Mouse (Mus musculus) forebrain, embryonic 13.5 days (tissue): ENCODE measurements around the gene Col4a6. TPM values are rescaled to one million over a fixed set of nuclear protein-coding genes. Genes with fewer than 3 reads are reported as not detected.

Source experiments
- ATAC-seq: fragments of 200-750 bp; cut with Nextera tagmentation; 2 replicates; pipeline ENCODE4 v1.8.0; 2017
- H3K27ac ChIP-seq: fragments of 300-500 bp; sonication (generic); 2 replicates; pipeline ENCODE4 v1.5.1; 2015; ENCODE audit warnings: inconsistent platforms, mild to moderate bottlenecking, moderate library complexity
- H3K27me3 ChIP-seq: fragments of 300-500 bp; sonication (generic); 2 replicates; pipeline ENCODE4 v1.6.1; 2015; ENCODE audit warnings: mild to moderate bottlenecking, inconsistent platforms
- H3K36me3 ChIP-seq: fragments of 300-500 bp; sonication (generic); 2 replicates; pipeline ENCODE4 v1.6.1; 2015; ENCODE audit warnings: mild to moderate bottlenecking, inconsistent platforms; ENCODE audit not compliant: poor library complexity, severe bottlenecking
- H3K4me1 ChIP-seq: fragments of 300-500 bp; sonication (generic); 2 replicates; pipeline ENCODE4 v1.6.1; 2015; ENCODE audit warnings: inconsistent platforms
- H3K4me2 ChIP-seq: fragments of 300-500 bp; sonication (generic); 2 replicates; pipeline ENCODE4 v1.6.1; 2015; ENCODE audit warnings: inconsistent platforms, mild to moderate bottlenecking, moderate library complexity
- H3K4me3 ChIP-seq: fragments of 300-500 bp; sonication (generic); 2 replicates; pipeline ENCODE4 v1.5.1; 2015; ENCODE audit warnings: mild to moderate bottlenecking, inconsistent platforms
- H3K9ac ChIP-seq: fragments of 300-500 bp; sonication (generic); 2 replicates; pipeline ENCODE4 v1.6.1; 2015; ENCODE audit warnings: mild to moderate bottlenecking, inconsistent platforms
- H3K9me3 ChIP-seq: fragments of 300-500 bp; sonication (generic); replicated peaks from 2 replicates; pipeline ENCODE4 v1.6.1; 2016; ENCODE audit warnings: inconsistent platforms
- WGBS: fragments of 180-500 bp; shearing (Covaris S2); methylation state at CpG from one replicate; pipeline ENCODE4 v1.1.7; 2015; 5-methylcytosine and 5-hydroxymethylcytosine counted together
- polyA plus RNA-seq: library from polyadenylated mRNA; unstranded; fragments of >200 nt; fragmentation: Nextera tagmentation; extraction: Ambion mirVana; gene quantifications from 2 replicates; pipeline ENCODE4 v1.2.1, GENCODE M21; 2015

Col4a6 gene
- polyA plus RNA-seq, 1 experiment from 2014 or later: 0.92 TPM

GRCm38 (mm10) chrX:141384632-141385031 is 89.2 kb downstream of the Col4a6 start:
- Histone ChIP-seq H3K36me3 (no peaks in the 10 kb centered on the region), H3K4me2 (no peak overlapping the region), H3K4me1 (0 out of 2 replicates have a peak, but pooled peaks cover 3% of the 10 kb centered on the region), H3K27ac (no peak overlapping the region), H3K9ac (no peak overlapping the region), H3K27me3 (no peaks in the 10 kb centered on the region), H3K4me3 (no peak overlapping the region), H3K9me3 (no peaks in the 10 kb centered on the region)
- 13% methylated on average over 2 of the region's 2 CpGs for WGBS
- ATAC-seq: peak; percentile 45; the same call in 1 of the 2 replicates

DNA sequence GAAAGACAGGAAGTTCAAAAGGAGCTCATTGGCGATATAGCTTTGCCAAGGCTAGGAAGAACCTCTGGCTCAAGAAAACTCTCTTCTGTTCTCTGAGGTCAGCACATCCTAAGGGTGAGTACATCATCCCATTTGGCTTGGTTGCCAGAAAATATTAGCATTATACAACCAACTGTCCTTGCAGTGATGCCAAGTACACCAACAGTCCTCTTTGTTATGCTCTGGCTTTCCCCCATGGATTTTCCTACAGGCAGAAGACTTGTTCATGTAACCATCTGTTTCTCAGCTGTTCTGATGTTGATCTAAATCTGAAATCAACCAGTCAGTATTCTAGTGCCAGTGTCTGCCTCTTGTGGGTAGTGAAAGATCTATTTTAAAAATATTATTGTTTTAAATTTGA is 103.6 kb downstream of the Col4a6 start:
- ATAC-seq: peak; percentile 36; the same call in 1 of the 2 replicates
- H3K4me1 ChIP-seq: no peaks in the 10 kb centered on the region
- no peak overlapping the region for H3K9ac ChIP-seq
- 96% methylated on average over 1 of the region's 1 CpGs for WGBS
- no peak overlapping the region for H3K4me3 ChIP-seq
- no peaks in the 10 kb centered on the region for H3K27me3 ChIP-seq
- no peak overlapping the region for H3K27ac ChIP-seq
- H3K36me3 ChIP-seq: no peaks in the 10 kb centered on the region
- H3K4me2 ChIP-seq: no peak overlapping the region
- H3K9me3 ChIP-seq: no peaks in the 10 kb centered on the region

DNA sequence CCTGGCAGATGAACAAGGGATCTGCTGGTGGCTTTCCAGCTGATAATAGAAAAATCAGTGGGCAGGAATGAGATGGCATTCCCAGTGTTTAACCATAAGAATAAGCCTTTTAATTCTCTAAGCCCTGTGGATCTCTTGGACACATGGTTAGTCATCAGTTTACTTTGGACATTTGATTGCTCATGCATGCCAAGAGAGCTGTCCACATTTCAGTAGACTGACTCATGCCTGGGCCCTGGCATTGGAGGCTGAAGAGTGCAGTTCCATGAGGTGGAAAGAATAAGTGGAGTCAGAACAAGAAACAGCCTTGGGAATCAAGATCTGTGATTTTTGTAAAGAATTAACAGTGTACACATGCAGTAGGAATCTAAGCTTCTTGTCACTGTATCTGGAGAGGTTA is 110.5 kb downstream of the Col4a6 start:
- H3K4me3 ChIP-seq: no peak overlapping the region
- no peak for ATAC-seq
- H3K4me2 ChIP-seq: no peak overlapping the region
- no peaks in the 10 kb centered on the region for H3K4me1 ChIP-seq
- H3K9ac ChIP-seq: no peak overlapping the region
- H3K9me3 ChIP-seq: no peaks in the 10 kb centered on the region
- no peak overlapping the region for H3K27ac ChIP-seq
- H3K36me3 ChIP-seq: no peaks in the 10 kb centered on the region
- no peaks in the 10 kb centered on the region for H3K27me3 ChIP-seq

DNA sequence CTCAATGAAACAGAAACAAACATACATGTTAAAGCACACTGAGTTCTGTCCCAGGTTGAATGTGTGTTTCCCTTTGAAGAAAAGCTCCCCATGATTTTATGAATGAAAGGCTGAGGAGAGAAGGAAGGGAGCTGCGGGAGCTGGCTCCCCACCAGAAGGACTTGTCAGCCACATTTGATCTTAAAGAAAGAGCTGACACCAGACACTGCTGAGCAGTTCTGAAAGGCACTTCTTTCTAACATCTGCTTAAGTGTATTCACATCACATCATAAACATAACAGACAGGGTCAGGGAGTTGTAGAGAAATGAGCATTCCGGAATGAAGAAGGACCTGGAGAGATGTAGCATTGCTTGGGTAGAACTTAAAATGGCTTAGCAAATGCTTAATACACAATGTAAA is 132.5 kb downstream of the Col4a6 start:
- no peaks in the 10 kb centered on the region for H3K27me3 ChIP-seq
- 58% methylated on average over 2 of the region's 2 CpGs for WGBS
- peak; percentile 33; the same call in 1 of the 2 replicates for ATAC-seq
- H3K9me3 ChIP-seq: no peaks in the 10 kb centered on the region
- H3K4me2 ChIP-seq: no peak overlapping the region
- H3K27ac ChIP-seq: no peak overlapping the region
- no peak overlapping the region for H3K9ac ChIP-seq
- no peaks in the 10 kb centered on the region for H3K4me1 ChIP-seq
- no peaks in the 10 kb centered on the region for H3K36me3 ChIP-seq
- H3K4me3 ChIP-seq: no peak overlapping the region

DNA sequence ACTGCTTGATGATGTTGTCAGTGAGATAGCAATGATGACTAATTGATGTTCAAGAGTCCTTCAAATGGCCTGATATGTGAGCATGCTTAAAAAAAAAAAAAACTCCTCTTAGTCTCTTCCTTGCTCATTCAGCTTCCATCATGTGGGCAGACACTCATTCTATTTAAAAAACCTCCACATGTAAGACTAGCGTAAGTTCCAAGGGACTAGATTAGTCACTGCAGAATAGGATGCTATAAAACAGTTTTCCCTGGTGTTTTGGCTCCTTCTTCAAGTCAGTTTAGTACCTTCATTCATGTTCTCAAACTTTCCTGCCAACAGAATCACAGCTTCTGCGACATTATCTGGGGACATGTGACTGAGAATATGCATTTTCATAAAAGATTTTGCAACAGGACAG is 145.8 kb downstream of the Col4a6 start:
- no peak overlapping the region for H3K4me3 ChIP-seq
- H3K4me2 ChIP-seq: no peak overlapping the region
- WGBS: 81% methylated on average over 2 of the region's 2 CpGs
- H3K9me3 ChIP-seq: no peaks in the 10 kb centered on the region
- no peak for ATAC-seq
- no peaks in the 10 kb centered on the region for H3K4me1 ChIP-seq
- peaks cover 21% of the 10 kb centered on the region; the same call in 1 of the 2 replicates for H3K27me3 ChIP-seq
- no peaks in the 10 kb centered on the region for H3K36me3 ChIP-seq
- H3K27ac ChIP-seq: no peak overlapping the region
- H3K9ac ChIP-seq: no peak overlapping the region

- H3K9me3 ChIP-seq: no peaks in the 10 kb centered on the region
- H3K9ac ChIP-seq: no peak overlapping the region
- WGBS: 76% methylated on average over 3 of the region's 3 CpGs
- no peaks in the 10 kb centered on the region for H3K36me3 ChIP-seq
- no peaks in the 10 kb centered on the region for H3K4me1 ChIP-seq
- no peak overlapping the region for H3K4me2 ChIP-seq
- peaks cover 13% of the 10 kb centered on the region; the same call in 1 of the 2 replicates for H3K27me3 ChIP-seq
- H3K27ac ChIP-seq: no peak overlapping the region
- H3K4me3 ChIP-seq: no peak overlapping the region
- ATAC-seq: no peak
Measured at GRCm38 (mm10) chrX:141324201-141324600, 149.7 kb downstream of the Col4a6 start.

- Histone ChIP-seq H3K4me2 (no peak overlapping the region), H3K9me3 (no peaks in the 10 kb centered on the region), H3K27me3 (peaks cover 3% of the 10 kb centered on the region; the same call in 1 of the 2 replicates), H3K27ac (no peak overlapping the region), H3K4me3 (no peak overlapping the region), H3K9ac (no peak overlapping the region), H3K4me1 (no peaks in the 10 kb centered on the region), H3K36me3 (no peaks in the 10 kb centered on the region)
- no peak for ATAC-seq
- WGBS: 89% methylated on average over 1 of the region's 1 CpGs
Measured at GRCm38 (mm10) chrX:141316217-141316616, 157.7 kb downstream of the Col4a6 start.

- Histone ChIP-seq H3K9me3 (no peaks in the 10 kb centered on the region), H3K27ac (no peak overlapping the region), H3K4me1 (no peaks in the 10 kb centered on the region), H3K4me3 (no peak overlapping the region), H3K36me3 (no peaks in the 10 kb centered on the region), H3K9ac (no peak overlapping the region), H3K27me3 (peaks cover 3% of the 10 kb centered on the region; the same call in 1 of the 2 replicates), H3K4me2 (no peak overlapping the region)
- no peak for ATAC-seq
- 61% methylated on average over 3 of the region's 3 CpGs for WGBS
Measured at GRCm38 (mm10) chrX:141315795-141316194, 158.1 kb downstream of the Col4a6 start.

- WGBS: 85% methylated on average over 3 of the region's 3 CpGs
- Histone ChIP-seq H3K27ac (no peak overlapping the region), H3K9me3 (no peaks in the 10 kb centered on the region), H3K4me3 (no peak overlapping the region), H3K4me1 (no peaks in the 10 kb centered on the region), H3K9ac (no peak overlapping the region), H3K4me2 (no peak overlapping the region), H3K36me3 (no peaks in the 10 kb centered on the region), H3K27me3 (peaks cover 3% of the 10 kb centered on the region; the same call in 1 of the 2 replicates)
- ATAC-seq: no peak
Measured at GRCm38 (mm10) chrX:141292702-141293462, 181.0 kb downstream of the Col4a6 start.

DNA sequence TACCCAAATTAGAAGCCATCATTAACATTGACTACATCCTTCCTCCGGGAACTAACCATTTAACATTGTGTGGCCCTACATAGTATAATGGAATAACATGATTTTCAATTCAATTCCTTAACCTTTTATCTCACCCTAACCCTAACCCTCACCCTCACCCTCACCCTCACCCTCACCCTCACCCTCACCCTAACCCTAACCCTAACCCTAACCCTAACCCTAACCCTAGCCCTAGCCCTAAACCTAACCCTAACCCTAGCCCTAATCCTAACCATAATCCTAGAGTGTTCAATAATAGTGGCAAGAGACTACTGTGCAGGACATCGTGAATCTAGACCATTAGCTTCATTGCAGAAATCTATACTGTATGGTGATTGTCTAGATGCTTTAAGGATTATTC is 197.5 kb downstream of the Col4a6 start:
- Histone ChIP-seq H3K36me3 (no peaks in the 10 kb centered on the region), H3K4me3 (no peak overlapping the region), H3K4me2 (no peak overlapping the region), H3K9me3 (no peaks in the 10 kb centered on the region), H3K9ac (no peak overlapping the region), H3K27ac (no peak overlapping the region), H3K27me3 (no peaks in the 10 kb centered on the region), H3K4me1 (no peaks in the 10 kb centered on the region)
- ATAC-seq: no peak
- WGBS: 82% methylated on average over 2 of the region's 2 CpGs

DNA sequence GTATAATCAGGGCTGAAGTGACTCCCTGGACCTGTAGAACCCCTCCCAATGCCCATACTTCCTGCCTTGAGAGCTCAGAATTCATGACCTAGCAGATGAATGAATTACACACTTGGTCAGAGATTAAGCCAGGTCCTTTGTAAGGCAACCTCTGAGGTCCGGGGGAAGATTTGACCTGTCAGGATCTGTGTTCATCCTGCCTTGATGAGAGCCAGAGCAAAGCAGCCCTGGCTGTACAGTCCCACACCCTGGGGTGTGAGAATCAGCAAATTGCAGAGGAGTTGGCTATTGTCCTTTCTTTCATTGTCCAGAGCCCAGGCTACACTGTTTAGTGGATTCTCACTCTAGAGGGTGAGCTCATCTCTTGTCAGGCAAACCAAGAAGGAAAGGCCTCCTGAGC is 207.9 kb downstream of the Col4a6 start:
- no peaks in the 10 kb centered on the region for H3K4me1 ChIP-seq
- WGBS: 27% methylated on average over 1 of the region's 1 CpGs
- no peak overlapping the region for H3K27ac ChIP-seq
- H3K9ac ChIP-seq: no peak overlapping the region
- H3K36me3 ChIP-seq: no peaks in the 10 kb centered on the region
- no peaks in the 10 kb centered on the region for H3K9me3 ChIP-seq
- H3K4me3 ChIP-seq: no peak overlapping the region
- 0 out of 2 replicates have a peak, but pooled peaks cover 3% of the 10 kb centered on the region for H3K27me3 ChIP-seq
- no peak for ATAC-seq
- no peak overlapping the region for H3K4me2 ChIP-seq

DNA sequence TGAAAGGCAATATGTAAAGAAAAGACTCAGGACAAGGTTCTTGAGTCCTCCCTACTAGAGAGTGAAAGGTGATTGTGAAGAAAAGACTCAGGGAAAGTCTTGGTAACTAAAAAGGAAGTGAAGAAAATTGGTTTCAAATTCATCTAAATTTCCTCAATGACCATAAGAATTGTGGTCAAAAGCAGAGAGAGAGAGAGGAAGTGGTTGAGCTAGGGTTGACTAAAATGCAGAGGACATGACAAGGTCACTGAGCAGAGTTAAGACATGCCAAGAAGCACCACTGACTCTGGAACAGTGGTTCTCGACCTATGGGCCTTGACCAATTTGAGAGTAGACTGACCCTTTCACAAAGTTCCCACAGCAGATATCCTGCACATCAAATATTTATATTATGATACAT is 224.2 kb downstream of the Col4a6 start:
- Histone ChIP-seq H3K36me3 (no peaks in the 10 kb centered on the region), H3K27ac (no peak overlapping the region), H3K27me3 (no peaks in the 10 kb centered on the region; the same call in 1 of the 2 replicates), H3K9ac (no peak overlapping the region), H3K4me3 (no peak overlapping the region), H3K9me3 (no peaks in the 10 kb centered on the region), H3K4me2 (no peak overlapping the region), H3K4me1 (no peaks in the 10 kb centered on the region)
- 64% methylated on average over 1 of the region's 1 CpGs for WGBS
- ATAC-seq: no peak
